Mouse (Mus musculus): ENCODE data around the gene Rnf10. TPM values are rescaled to one million over a fixed set of nuclear protein-coding genes. Genes with fewer than 3 reads are reported as not detected.
A peak's percentile ranks its signal among the peaks of the same experiment; 100 is the strongest.

Gene Rnf10
- polyA plus RNA-seq, 1 experiment from 2014 or later = 137 TPM

GRCm38 (mm10) chr5:115256909-115257546, 15.7 kb downstream of the Rnf10 start:
- 89% methylated on average over 10 of the region's 10 CpGs for WGBS (ENCODE audit: insufficient replicate concordance)
- H3K27ac ChIP-seq (ENCODE audit: low read length) = no peak overlapping the region
- H3K36me3 ChIP-seq (ENCODE audit: control insufficient read depth, insufficient read depth) = peaks cover 57% of the 10 kb centered on the region
- H3K9me3 ChIP-seq (replicated peaks; ENCODE audit: control insufficient read depth, low read length) = no peaks in the 10 kb centered on the region
- H3K4me1 ChIP-seq (ENCODE audit: control insufficient read depth, low read depth, low read length) = peaks cover 15% of the 10 kb centered on the region
- H3K9ac ChIP-seq (ENCODE audit: low read depth, low read length) = no peak overlapping the region
- no peak overlapping the region for H3K4me2 ChIP-seq (ENCODE audit: low read depth, low read length)
- no peaks in the 10 kb centered on the region for H3K27me3 ChIP-seq (ENCODE audit: control insufficient read depth, insufficient read depth, low read depth, low read length)
- no peak for ATAC-seq (ENCODE audit: low read depth)
- no peak overlapping the region for H3K4me3 ChIP-seq (ENCODE audit: low read depth, low read length)

GRCm38 (mm10) chr5:115255472-115255871, 17.2 kb downstream of the Rnf10 start:
- Histone ChIP-seq H3K27ac (ENCODE audit: low read length) (no peak overlapping the region), H3K4me1 (ENCODE audit: control insufficient read depth, low read depth, low read length) (peaks cover 3% of the 10 kb centered on the region), H3K4me3 (ENCODE audit: low read depth, low read length) (no peak overlapping the region), H3K9ac (ENCODE audit: low read depth, low read length) (no peak overlapping the region), H3K27me3 (ENCODE audit: control insufficient read depth, insufficient read depth, low read depth, low read length) (no peaks in the 10 kb centered on the region), H3K4me2 (ENCODE audit: low read depth, low read length) (no peak overlapping the region), H3K36me3 (ENCODE audit: control insufficient read depth, insufficient read depth) (peaks cover 70% of the 10 kb centered on the region), H3K9me3 (replicated peaks; ENCODE audit: control insufficient read depth, low read length) (no peaks in the 10 kb centered on the region)
- 80% methylated on average over 1 of the region's 1 CpGs for WGBS (ENCODE audit: insufficient replicate concordance)
- ATAC-seq (ENCODE audit: low read depth) = no peak

- Histone ChIP-seq H3K9ac (ENCODE audit: low read depth, low read length) (no peak overlapping the region), H3K4me1 (ENCODE audit: control insufficient read depth, low read depth, low read length) (peaks cover 25% of the 10 kb centered on the region), H3K4me3 (ENCODE audit: low read depth, low read length) (no peak overlapping the region), H3K36me3 (ENCODE audit: control insufficient read depth, insufficient read depth) (peaks cover 56% of the 10 kb centered on the region), H3K27me3 (ENCODE audit: control insufficient read depth, insufficient read depth, low read depth, low read length) (peaks cover 11% of the 10 kb centered on the region), H3K4me2 (ENCODE audit: low read depth, low read length) (no peak overlapping the region), H3K9me3 (replicated peaks; ENCODE audit: control insufficient read depth, low read length) (no peaks in the 10 kb centered on the region), H3K27ac (ENCODE audit: low read length) (no peak overlapping the region)
- 85% methylated on average over 11 of the region's 11 CpGs for WGBS (ENCODE audit: insufficient replicate concordance)
- ATAC-seq (ENCODE audit: low read depth) = no peak
Measured at GRCm38 (mm10) chr5:115240191-115240590, 32.5 kb downstream of the Rnf10 start.

GRCm38 (mm10) chr5:115238729-115239195, 33.9 kb downstream of the Rnf10 start:
- Histone ChIP-seq H3K4me1 (ENCODE audit: control insufficient read depth, low read depth, low read length) (peaks cover 26% of the 10 kb centered on the region), H3K27ac (ENCODE audit: low read length) (peak overlapping the region; percentile 29; the same call in 1 of the 2 replicates), H3K4me2 (ENCODE audit: low read depth, low read length) (peak overlapping the region; percentile 95), H3K9ac (ENCODE audit: low read depth, low read length) (peak overlapping the region; percentile 88), H3K27me3 (ENCODE audit: control insufficient read depth, insufficient read depth, low read depth, low read length) (peaks cover 23% of the 10 kb centered on the region), H3K9me3 (replicated peaks; ENCODE audit: control insufficient read depth, low read length) (no peaks in the 10 kb centered on the region), H3K36me3 (ENCODE audit: control insufficient read depth, insufficient read depth) (peaks cover 42% of the 10 kb centered on the region), H3K4me3 (ENCODE audit: low read depth, low read length) (peak overlapping the region; percentile 87)
- ATAC-seq (ENCODE audit: low read depth) = no peak
- 9% methylated on average over 11 of the region's 11 CpGs for WGBS (ENCODE audit: insufficient replicate concordance)

- Histone ChIP-seq H3K27me3 (ENCODE audit: control insufficient read depth, insufficient read depth, low read depth, low read length) (peaks cover 25% of the 10 kb centered on the region), H3K27ac (ENCODE audit: low read length) (peak overlapping the region; percentile 72), H3K4me1 (ENCODE audit: control insufficient read depth, low read depth, low read length) (peaks cover 26% of the 10 kb centered on the region), H3K9me3 (replicated peaks; ENCODE audit: control insufficient read depth, low read length) (no peaks in the 10 kb centered on the region), H3K4me2 (ENCODE audit: low read depth, low read length) (peak overlapping the region; percentile 95), H3K4me3 (ENCODE audit: low read depth, low read length) (peak overlapping the region; percentile 87), H3K9ac (ENCODE audit: low read depth, low read length) (peak overlapping the region; percentile 88), H3K36me3 (ENCODE audit: control insufficient read depth, insufficient read depth) (peaks cover 35% of the 10 kb centered on the region)
- WGBS (ENCODE audit: insufficient replicate concordance) = under 1% methylated on average over 88 of the region's 88 CpGs
- peak; percentile 90 for ATAC-seq (ENCODE audit: low read depth)
Measured at GRCm38 (mm10) chr5:115237803-115238728, 34.6 kb downstream of the Rnf10 start.

- 2% methylated on average over 21 of the region's 21 CpGs for WGBS (ENCODE audit: insufficient replicate concordance)
- H3K36me3 ChIP-seq (ENCODE audit: control insufficient read depth, insufficient read depth) = peaks cover 12% of the 10 kb centered on the region
- H3K27ac ChIP-seq (ENCODE audit: low read length) = no peak within 1 kb of the TSS
- H3K9me3 ChIP-seq (replicated peaks; ENCODE audit: control insufficient read depth, low read length) = no peaks in the 10 kb centered on the region
- H3K27me3 ChIP-seq (ENCODE audit: control insufficient read depth, insufficient read depth, low read depth, low read length) = peaks cover 40% of the 10 kb centered on the region
- peak within 1 kb of the TSS; percentile 58 for H3K4me3 ChIP-seq (ENCODE audit: low read depth, low read length)
- H3K4me2 ChIP-seq (ENCODE audit: low read depth, low read length) = peak within 1 kb of the TSS; percentile 91
- H3K4me1 ChIP-seq (ENCODE audit: control insufficient read depth, low read depth, low read length) = peaks cover 26% of the 10 kb centered on the region
- H3K9ac ChIP-seq (ENCODE audit: low read depth, low read length) = peak within 1 kb of the TSS; percentile 60
- ATAC-seq (ENCODE audit: low read depth) = peak; percentile 55
Measured at GRCm38 (mm10) chr5:115235786-115236263, 36.9 kb downstream of the Rnf10 start, which contains the start of gene Pop5. TSS of gene Pop5 (plus strand) at chr5:115235836.

GRCm38 (mm10) chr5:115235323-115235771, 37.4 kb downstream of the Rnf10 start:
- Histone ChIP-seq H3K9ac (ENCODE audit: low read depth, low read length) (peak overlapping the region; percentile 60), H3K4me3 (ENCODE audit: low read depth, low read length) (peak overlapping the region; percentile 58), H3K9me3 (replicated peaks; ENCODE audit: control insufficient read depth, low read length) (no peaks in the 10 kb centered on the region), H3K27me3 (ENCODE audit: control insufficient read depth, insufficient read depth, low read depth, low read length) (peaks cover 40% of the 10 kb centered on the region), H3K4me2 (ENCODE audit: low read depth, low read length) (peak overlapping the region; percentile 91), H3K4me1 (ENCODE audit: control insufficient read depth, low read depth, low read length) (peaks cover 26% of the 10 kb centered on the region), H3K36me3 (ENCODE audit: control insufficient read depth, insufficient read depth) (peaks cover 7% of the 10 kb centered on the region), H3K27ac (ENCODE audit: low read length) (no peak overlapping the region)
- ATAC-seq (ENCODE audit: low read depth) = no peak
- WGBS (ENCODE audit: insufficient replicate concordance) = under 1% methylated on average over 45 of the region's 45 CpGs

GRCm38 (mm10) chr5:115234519-115234918, 38.2 kb downstream of the Rnf10 start:
- no peak overlapping the region for H3K9ac ChIP-seq (ENCODE audit: low read depth, low read length)
- no peak overlapping the region for H3K4me3 ChIP-seq (ENCODE audit: low read depth, low read length)
- H3K27ac ChIP-seq (ENCODE audit: low read length) = no peak overlapping the region
- no peaks in the 10 kb centered on the region for H3K36me3 ChIP-seq (ENCODE audit: control insufficient read depth, insufficient read depth)
- H3K9me3 ChIP-seq (replicated peaks; ENCODE audit: control insufficient read depth, low read length) = no peaks in the 10 kb centered on the region
- ATAC-seq (ENCODE audit: low read depth) = no peak
- H3K4me2 ChIP-seq (ENCODE audit: low read depth, low read length) = no peak overlapping the region
- 75% methylated on average over 6 of the region's 6 CpGs for WGBS (ENCODE audit: insufficient replicate concordance)
- H3K4me1 ChIP-seq (ENCODE audit: control insufficient read depth, low read depth, low read length) = peaks cover 24% of the 10 kb centered on the region
- H3K27me3 ChIP-seq (ENCODE audit: control insufficient read depth, insufficient read depth, low read depth, low read length) = peaks cover 40% of the 10 kb centered on the region
